Mouse (Mus musculus) left cerebral cortex, adult 2 months (tissue): ENCODE results near the gene C030005K15Rik. TPM values are rescaled to one million over a fixed set of nuclear protein-coding genes. Genes with fewer than 3 reads are reported as not detected.

Source experiments
- DNase-seq, 2 experiments: peaks; one replicate each; pipeline ENCODE4 v3.0.0; 2021 to 2022; ENCODE audit warnings: low spot score in 2 of 2, mixed read lengths in 1 of 2; ENCODE audit errors: extremely low spot score in 1 of 2
- H3K27ac ChIP-seq: fragments of 200-600 bp; 2 replicates; pipeline ENCODE4 v1.8.1; 2022
- H3K4me3 ChIP-seq: fragments of 200-600 bp; 2 replicates; pipeline ENCODE4 v1.8.1; 2022
- CTCF ChIP-seq: fragments of 200-600 bp; IDR thresholded peaks from 2 replicates; pipeline ENCODE4 v1.8.1; 2022; ENCODE audit warnings: antibody characterized with exemption, mild to moderate bottlenecking, moderate library complexity
- intact Hi-C: fragments of 180-260 bp; cut with DNase I; formaldehyde crosslinking; loops from one replicate; pipeline ENCODE4 v1.15.1; 2025
- total RNA-seq, 2 experiments: library from RNA; stranded (reverse); gene quantifications; 2 replicates each; pipeline ENCODE4 v1.2.3; 2021

The C030005K15Rik gene
- total RNA-seq, 2 experiments from 2014 or later: 0.29 to 0.30 TPM

DNA sequence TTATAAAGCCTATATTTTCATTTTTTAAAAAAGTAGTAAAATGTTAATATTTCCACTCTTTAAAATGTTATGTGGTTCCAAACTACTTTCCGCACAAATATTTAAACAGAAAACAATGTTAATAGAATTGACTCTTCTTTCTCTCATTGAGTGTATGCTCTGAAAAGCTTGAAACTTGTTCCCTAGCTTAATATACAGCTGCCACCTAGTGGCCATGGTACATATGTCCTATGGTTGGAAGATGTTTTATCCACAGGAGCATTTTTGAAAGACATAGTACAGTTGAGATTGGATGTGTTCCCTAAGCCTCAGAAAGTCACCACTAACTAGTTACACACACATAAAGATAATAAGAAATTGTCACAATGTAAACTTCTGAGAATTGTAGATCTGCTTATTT is 22.0 kb downstream of the C030005K15Rik start:
- H3K27ac ChIP-seq: no peak overlapping the region
- no peak overlapping the region for H3K4me3 ChIP-seq
- no peak for DNase-seq
- peak; percentile 65 for TF ChIP-seq CTCF
- intact Hi-C loops: no loop called here

DNA sequence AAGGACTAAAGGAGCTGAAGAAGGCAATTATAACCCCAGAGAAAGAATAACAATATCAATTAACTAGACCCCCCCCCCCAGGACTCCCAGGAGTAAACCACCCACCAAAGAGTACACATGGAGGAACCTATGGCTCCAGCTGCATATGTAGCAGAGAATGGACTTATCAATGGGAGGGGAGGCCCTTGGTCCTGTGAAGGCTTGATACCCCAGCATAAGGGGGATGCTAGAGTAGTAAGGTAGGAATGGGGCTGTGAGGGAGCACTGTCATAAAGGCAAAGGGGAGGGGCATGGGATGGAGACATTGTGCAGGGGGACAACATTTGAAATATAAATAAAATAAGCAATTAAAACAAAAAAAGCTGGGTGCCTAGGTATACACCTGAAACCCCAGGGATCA is 24.2 kb downstream of the C030005K15Rik start:
- no peak for DNase-seq
- no peak for TF ChIP-seq CTCF
- no peak overlapping the region for H3K4me3 ChIP-seq
- no peak overlapping the region for H3K27ac ChIP-seq
- intact Hi-C loops: no loop called here

GRCm38 (mm10) chr10:97693398-97694135 is 33.0 kb downstream of the C030005K15Rik start:
- intact Hi-C loops: no loop called here
- no peak for DNase-seq
- Histone ChIP-seq H3K4me3 (no peak overlapping the region), H3K27ac (no peak overlapping the region)
- TF ChIP-seq CTCF: no peak

GRCm38 (mm10) chr10:97692913-97693312 is 33.6 kb downstream of the C030005K15Rik start, which contains the start of gene Ccer1:
Ccer1 (plus strand) TSS chr10:97693059.
- Histone ChIP-seq H3K4me3 (no peak within 1 kb of the TSS), H3K27ac (no peak within 1 kb of the TSS)
- intact Hi-C loops: no loop called here
- no peak for TF ChIP-seq CTCF
- DNase-seq: no peak

- Histone ChIP-seq H3K27ac (no peak overlapping the region), H3K4me3 (no peak overlapping the region)
- no peak for DNase-seq
- intact Hi-C loops: loop anchor here (2.0 kb wide), 1 partner anchor 345 kb away; no protein-coding TSS in a partner anchor
- peak; percentile 64 for TF ChIP-seq CTCF
Observed at GRCm38 (mm10) chr10:97689425-97689824, 37.1 kb downstream of the C030005K15Rik start.

- Histone ChIP-seq H3K4me3 (no peak overlapping the region), H3K27ac (no peak overlapping the region)
- intact Hi-C loops: no loop called here
- DNase-seq: no peak
- TF ChIP-seq CTCF: no peak
Observed at GRCm38 (mm10) chr10:97687198-97687597, 39.4 kb downstream of the C030005K15Rik start.

DNA sequence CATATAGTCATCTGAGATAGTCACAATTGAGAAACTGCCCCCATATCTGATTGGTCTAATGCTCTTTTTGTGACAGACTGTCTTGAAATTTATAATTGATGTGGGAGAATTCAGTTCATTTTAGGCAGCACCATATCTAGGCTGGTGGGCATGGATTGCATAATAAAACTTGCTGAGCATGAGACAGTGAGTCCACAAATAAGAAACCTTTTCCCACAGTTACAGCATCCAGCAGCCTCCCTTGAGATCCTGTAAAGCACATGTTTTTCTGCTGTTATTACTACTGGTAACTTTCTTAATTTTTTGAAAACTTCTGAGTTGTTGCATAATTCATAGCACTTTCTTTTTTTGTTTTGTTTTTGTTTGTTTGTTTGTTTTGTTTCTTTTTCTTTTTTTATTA is 43.6 kb downstream of the C030005K15Rik start:
- no peak for TF ChIP-seq CTCF
- H3K4me3 ChIP-seq: no peak overlapping the region
- no peak overlapping the region for H3K27ac ChIP-seq
- no peak for DNase-seq
- intact Hi-C loops: no loop called here

Other genes starting within 250 kb of the C030005K15Rik start
- 10 to 100 TPM; 22.5 to 25.0 TPM for gene Dcn, start 247.1 kb downstream of the C030005K15Rik start, total RNA-seq
- 1 to 10 TPM; 1.8 TPM for gene Lum, start 161.6 kb downstream of the C030005K15Rik start, total RNA-seq
- not detected for gene Kera, start 119.9 kb downstream of the C030005K15Rik start, total RNA-seq
- under 1 TPM in 1 of 2 experiments, not detected in 1; 0.14 TPM for gene Epyc, start 82.7 kb downstream of the C030005K15Rik start, total RNA-seq
- gene Ccer1, start 33.7 kb downstream of the C030005K15Rik start, total RNA-seq: not detected